In genomic region chr10:80623457-80624191, GRCm38 (mm10) we compare ENCODE assay signal across 8 mouse cellular contexts. TPM values are rescaled to one million over a fixed set of nuclear protein-coding genes. Genes with fewer than 3 reads are reported as not detected.
DNase-seq lines count a peak whose midpoint lies in the region; TF ChIP-seq lines count a peak whose summit lies in the region.

No protein-coding gene starts in this region.

- intact Hi-C loops in heart, postnatal 25 days (cut with DNase I): loop anchor here (2.0 kb wide), 2 partner anchors 31 to 33 kb away; partner anchors contain the start of gene Abhd17a

- H3K9me3 ChIP-seq in ES-Bruce4 (replicated peaks; ENCODE audit: control insufficient read depth, insufficient read depth, low read length, poor library complexity, severe bottlenecking): no peaks in the 10 kb centered on the region

- H3K79me2 ChIP-seq in macrophage (ENCODE audit: inconsistent target): peaks cover 58% of the 10 kb centered on the region

- H3K36me3 ChIP-seq in ES-Bruce4 (ENCODE audit: control insufficient read depth, insufficient read depth, low read length, poor library complexity, severe bottlenecking) (no peaks in the 10 kb centered on the region), macrophage (ENCODE audit: inconsistent target) (no peaks in the 10 kb centered on the region)

- H3K4me3 ChIP-seq in ES-Bruce4 (ENCODE audit: low read depth, low read length) (peak overlapping the region; percentile 89), macrophage (ENCODE audit: inconsistent target) (peak overlapping the region; percentile 94)
- peak overlapping the region; percentile 81 for H3K4me3 ChIP-seq in embryonic fibroblast, embryonic 13.5 days (ENCODE audit: insufficient read depth, low read length)

- H3K27me3 ChIP-seq in ES-Bruce4 (ENCODE audit: control insufficient read depth, insufficient read depth, low read length, poor library complexity, severe bottlenecking): no peaks in the 10 kb centered on the region

- TF ChIP-seq POLR2A in ES-Bruce4 (IDR thresholded peaks at IDR 0.05; ENCODE audit: insufficient read depth, low read length): no peak
- TF ChIP-seq POLR2A in embryonic fibroblast, embryonic 13.5 days (IDR thresholded peaks at IDR 0.05; ENCODE audit: low read depth, low read length): 0 out of 2 replicates have a peak, but pooled peaks have one; percentile 32

- no peaks in the 10 kb centered on the region for H3K4me1 ChIP-seq in ES-Bruce4 (ENCODE audit: control insufficient read depth, insufficient read depth, low read length)
- H3K4me1 ChIP-seq in embryonic fibroblast, embryonic 13.5 days (ENCODE audit: control insufficient read depth, insufficient read depth, low read length): 0 out of 2 replicates have a peak, but pooled peaks cover 7% of the 10 kb centered on the region

- peak; percentile 76 for DNase-seq in adrenal gland, adult 2 months
- peak; percentile 51 for DNase-seq in heart, postnatal 25 days (ENCODE audit: low spot score)
- peak; percentile 72 to 84 for DNase-seq in kidney, postnatal 36 days
- DNase-seq in spleen, adult 18-20 months: peak; percentile 74 to 75
- no peak for DNase-seq in ovary, adult 18-20 months (ENCODE audit: low spot score)

- 3% methylated on average over 15 of the region's 15 CpGs for WGBS in macrophage (ENCODE audit: missing documents)

- TF ChIP-seq CTCF in ES-Bruce4 (IDR thresholded peaks at IDR 0.05; ENCODE audit: low read depth, low read length): no peak
- TF ChIP-seq CTCF in embryonic fibroblast, embryonic 13.5 days (IDR thresholded peaks at IDR 0.05; ENCODE audit: borderline replicate concordance, insufficient read depth, low read length): no peak

- no peak for TF ChIP-seq EP300 in ES-Bruce4 (IDR thresholded peaks at IDR 0.05; ENCODE audit: insufficient read depth, low read depth, low read length)

- H3K9ac ChIP-seq in ES-Bruce4 (ENCODE audit: low read depth, poor library complexity, severe bottlenecking): peak overlapping the region; percentile 80

- H3K27ac ChIP-seq in ES-Bruce4 (ENCODE audit: insufficient read depth, low read length) (peak overlapping the region; percentile 70), macrophage (peak overlapping the region; percentile 77)
- peak overlapping the region; percentile 63 for H3K27ac ChIP-seq in embryonic fibroblast, embryonic 13.5 days (ENCODE audit: insufficient read depth, low read length)

RNA-seq across cellular contexts. Expression of gene Csnk1g2, which starts 1.0 kb away (rescaled TPM):
- polyA plus RNA-seq in ES-Bruce4 (2011; ENCODE audit: insufficient read depth, insufficient read length, low read depth, missing spikeins) (82.7 and 84.6 TPM in 2 replicates), macrophage (2018) (66.6 to 78.0 TPM (median 74.8 TPM) in 3 replicates)
- total RNA-seq in adrenal gland, adult 2 months (2021): 100 to 1,000 TPM; 110 to 133 TPM
- 241 and 255 TPM in 2 replicates for polyA plus RNA-seq in adrenal gland, adult 2 months (2012; rRNA removed)
- 92.4 and 105 TPM in 2 replicates for polyA plus RNA-seq in embryonic fibroblast, embryonic 13.5 days (2011; ENCODE audit: insufficient read length, low read depth, missing spikeins)
- total RNA-seq in heart, postnatal 25 days (2021): 100 to 1,000 TPM; 116 TPM
- 10 to 100 TPM; 21.1 to 94.3 (median 56.1) TPM for total RNA-seq in macrophage (2018; cell fraction: chromatin; rRNA removed)
- total RNA-seq in macrophage (2018; cell fraction: cytosol; rRNA removed): 10 to 100 TPM; 27.4 to 80.7 (median 43.5) TPM
- total RNA-seq in macrophage (2018; cell fraction: nucleus; rRNA removed): 10 to 100 TPM; 22.9 to 90.8 (median 48.4) TPM

RNA-seq across cellular contexts. Expression of gene Gm49322, which starts 17.8 kb away (rescaled TPM):
- polyA plus RNA-seq in ES-Bruce4 (2011; ENCODE audit: insufficient read depth, insufficient read length, low read depth, missing spikeins) (2.4 and 2.8 TPM in 2 replicates), macrophage (2018) (0.44 to 1.1 TPM in 2 of 3 replicates, not detected in the other)
- total RNA-seq in adrenal gland, adult 2 months (2021): 1 to 10 TPM; 1.3 to 1.4 TPM
- polyA plus RNA-seq in adrenal gland, adult 2 months (2012; rRNA removed): 2.2 and 2.3 TPM in 2 replicates
- 0.63 and 0.91 TPM in 2 replicates for polyA plus RNA-seq in embryonic fibroblast, embryonic 13.5 days (2011; ENCODE audit: insufficient read length, low read depth, missing spikeins)
- under 1 TPM; 0.52 to 0.59 TPM for total RNA-seq in heart, postnatal 25 days (2021)
- total RNA-seq in macrophage (2018; cell fraction: chromatin; rRNA removed): 10 to 100 TPM in 3 of 26 experiments, 1 to 10 TPM in 23; 3.0 to 12.4 (median 7.6) TPM
- total RNA-seq in macrophage (2018; cell fraction: cytosol; rRNA removed): 1 to 10 TPM in 1 of 26 experiments, under 1 TPM in 25; 0.03 to 1.0 (median 0.26) TPM
- 1 to 10 TPM; 1.3 to 7.4 (median 4.2) TPM for total RNA-seq in macrophage (2018; cell fraction: nucleus; rRNA removed)

RNA-seq across cellular contexts. Expression of gene Adat3, which starts 20.9 kb away (rescaled TPM):
- polyA plus RNA-seq in ES-Bruce4 (2011; ENCODE audit: insufficient read depth, insufficient read length, low read depth, missing spikeins) (3.6 and 5.4 TPM in 2 replicates), macrophage (2018) (0.60 to 3.8 TPM (median 2.4 TPM) in 3 replicates)
- 1 to 10 TPM; 2.0 to 4.0 TPM for total RNA-seq in adrenal gland, adult 2 months (2021)
- 31.5 and 33.0 TPM in 2 replicates for polyA plus RNA-seq in adrenal gland, adult 2 months (2012; rRNA removed)
- polyA plus RNA-seq in embryonic fibroblast, embryonic 13.5 days (2011; ENCODE audit: insufficient read length, low read depth, missing spikeins): 1.4 and 2.9 TPM in 2 replicates
- total RNA-seq in heart, postnatal 25 days (2021): 1 to 10 TPM in 1 of 2 experiments, under 1 TPM in 1; 0.84 to 1.2 TPM
- total RNA-seq in macrophage (2018; cell fraction: chromatin; rRNA removed): 1 to 10 TPM in 19 of 26 experiments, under 1 TPM in 3, not detected in 4; 0.61 to 7.4 (median 2.9) TPM
- total RNA-seq in macrophage (2018; cell fraction: cytosol; rRNA removed): 1 to 10 TPM in 24 of 26 experiments, under 1 TPM in 2; 0.80 to 4.2 (median 2.1) TPM
- 1 to 10 TPM in 25 of 26 experiments, not detected in 1; 1.5 to 8.1 (median 4.3) TPM for total RNA-seq in macrophage (2018; cell fraction: nucleus; rRNA removed)

RNA-seq across cellular contexts. Expression of gene Scamp4, which starts 21.0 kb away (rescaled TPM):
- polyA plus RNA-seq in ES-Bruce4 (2011; ENCODE audit: insufficient read depth, insufficient read length, low read depth, missing spikeins): 58.4 and 68.9 TPM in 2 replicates
- 10 to 100 TPM; 55.9 to 68.7 TPM for total RNA-seq in adrenal gland, adult 2 months (2021)
- 161 and 190 TPM in 2 replicates for polyA plus RNA-seq in adrenal gland, adult 2 months (2012; rRNA removed)
- polyA plus RNA-seq in embryonic fibroblast, embryonic 13.5 days (2011; ENCODE audit: insufficient read length, low read depth, missing spikeins): 57.3 and 62.2 TPM in 2 replicates
- total RNA-seq in heart, postnatal 25 days (2021): 10 to 100 TPM; 21.0 to 21.7 TPM
- total RNA-seq in macrophage (2018; cell fraction: chromatin; rRNA removed): 10 to 100 TPM in 13 of 26 experiments, 1 to 10 TPM in 13; 2.6 to 18.9 (median 10.4) TPM
- total RNA-seq in macrophage (2018; cell fraction: cytosol; rRNA removed): 10 to 100 TPM; 33.6 to 57.3 (median 44.7) TPM
- total RNA-seq in macrophage (2018; cell fraction: nucleus; rRNA removed): 10 to 100 TPM in 25 of 26 experiments, 1 to 10 TPM in 1; 8.5 to 48.4 (median 29.4) TPM
- 34.4 to 66.1 TPM (median 53.0 TPM) in 3 replicates for polyA plus RNA-seq in macrophage (2018)

RNA-seq across cellular contexts. Expression of gene Btbd2, which starts 33.2 kb away (rescaled TPM):
- polyA plus RNA-seq in ES-Bruce4 (2011; ENCODE audit: insufficient read depth, insufficient read length, low read depth, missing spikeins): 45.6 and 47.1 TPM in 2 replicates
- total RNA-seq in adrenal gland, adult 2 months (2021): 10 to 100 TPM; 54.1 to 73.9 TPM
- 165 and 166 TPM in 2 replicates for polyA plus RNA-seq in adrenal gland, adult 2 months (2012; rRNA removed)
- polyA plus RNA-seq in embryonic fibroblast, embryonic 13.5 days (2011; ENCODE audit: insufficient read length, low read depth, missing spikeins): 21.2 and 22.1 TPM in 2 replicates
- 10 to 100 TPM; 41.5 to 45.8 TPM for total RNA-seq in heart, postnatal 25 days (2021)
- total RNA-seq in macrophage (2018; cell fraction: chromatin; rRNA removed): 10 to 100 TPM in 15 of 26 experiments, 1 to 10 TPM in 11; 1.8 to 28.3 (median 14.1) TPM
- 10 to 100 TPM; 15.2 to 30.1 (median 24.2) TPM for total RNA-seq in macrophage (2018; cell fraction: cytosol; rRNA removed)
- total RNA-seq in macrophage (2018; cell fraction: nucleus; rRNA removed): 10 to 100 TPM in 14 of 26 experiments, 1 to 10 TPM in 12; 4.9 to 21.9 (median 10.8) TPM
- polyA plus RNA-seq in macrophage (2018): 16.9 to 26.0 TPM (median 21.9 TPM) in 3 replicates
